Mouse (Mus musculus) retina, adult 2 months (tissue): ENCODE results near the gene Ccnd2.

Experiments used
- DNase-seq: peaks from one replicate; pipeline ENCODE4 v3.0.0-alpha.2; 2012; ENCODE audit warnings: low read depth, low spot score

Gene Ccnd2

DNA sequence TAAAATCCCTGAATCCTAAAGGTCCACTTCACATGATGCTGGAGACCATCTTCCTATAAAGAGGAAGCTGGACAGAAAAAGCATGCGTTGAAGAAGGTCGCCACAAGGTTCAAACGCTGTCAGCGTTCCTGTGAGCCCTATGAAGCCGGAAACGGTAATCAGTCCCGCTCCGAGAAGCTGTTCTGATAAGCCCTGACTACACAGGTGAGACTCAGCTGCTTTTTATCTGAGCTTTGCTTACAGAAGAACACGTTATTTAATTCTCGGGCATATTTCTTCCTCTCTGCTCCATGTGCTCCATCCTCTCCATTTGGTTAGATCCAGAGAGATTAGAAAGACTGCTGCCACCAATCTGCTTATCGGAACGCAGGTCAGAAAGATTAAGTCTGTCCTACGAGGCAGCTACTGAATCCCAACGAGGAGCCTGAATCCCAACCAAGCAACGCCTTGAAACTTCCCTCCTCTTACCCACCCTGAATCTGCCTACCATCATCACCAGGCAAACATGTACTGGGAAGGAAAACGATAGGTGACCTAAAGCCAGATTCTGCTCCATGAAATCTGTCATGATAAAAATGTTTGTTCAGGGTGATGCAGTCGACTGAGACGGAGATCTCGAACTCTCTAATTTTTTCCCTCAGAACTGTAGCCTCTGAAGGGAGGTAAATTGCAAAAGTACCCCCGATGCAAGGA, 43.5 kb downstream of the Ccnd2 start:
- peak; percentile 53 for DNase-seq

DNA sequence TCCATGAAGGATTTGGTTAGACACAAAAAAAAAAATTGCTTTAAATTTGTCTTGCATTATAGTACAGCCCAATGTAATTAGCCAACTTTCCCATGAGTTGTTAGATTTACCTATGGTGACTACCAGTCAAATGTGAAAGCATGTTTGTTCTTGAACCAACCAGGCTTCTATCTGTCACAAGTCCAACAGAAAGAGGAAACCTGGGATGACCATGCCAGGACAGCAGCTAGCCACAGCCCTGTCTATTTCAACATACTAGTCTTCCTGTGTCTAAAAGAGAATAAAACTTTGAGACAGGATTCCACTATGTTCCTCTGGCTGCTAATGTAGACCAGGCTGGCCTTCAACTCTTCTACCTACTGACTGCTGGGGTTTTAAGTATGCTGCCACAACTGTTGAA, 44.6 kb downstream of the Ccnd2 start:
- no peak for DNase-seq

DNA sequence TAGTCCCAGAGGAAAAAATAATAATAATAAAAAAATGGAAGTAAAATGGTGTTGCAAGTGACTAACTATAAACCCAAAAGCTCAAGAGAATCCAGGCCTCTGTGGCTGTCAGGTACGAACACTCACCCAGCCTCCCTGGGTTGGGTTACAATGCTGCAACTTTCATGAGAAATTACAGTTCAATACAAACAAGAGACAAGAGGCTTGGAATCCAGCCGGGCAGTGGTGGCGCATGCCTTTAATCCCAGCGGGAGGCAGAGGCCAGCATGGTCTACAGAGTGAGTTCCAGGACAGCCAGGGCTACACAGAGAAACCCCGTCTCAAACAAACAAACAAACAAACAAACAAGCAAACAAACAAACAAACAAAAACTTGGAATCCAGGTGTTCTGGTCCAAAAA, 45.3 kb downstream of the Ccnd2 start:
- DNase-seq = no peak

DNA sequence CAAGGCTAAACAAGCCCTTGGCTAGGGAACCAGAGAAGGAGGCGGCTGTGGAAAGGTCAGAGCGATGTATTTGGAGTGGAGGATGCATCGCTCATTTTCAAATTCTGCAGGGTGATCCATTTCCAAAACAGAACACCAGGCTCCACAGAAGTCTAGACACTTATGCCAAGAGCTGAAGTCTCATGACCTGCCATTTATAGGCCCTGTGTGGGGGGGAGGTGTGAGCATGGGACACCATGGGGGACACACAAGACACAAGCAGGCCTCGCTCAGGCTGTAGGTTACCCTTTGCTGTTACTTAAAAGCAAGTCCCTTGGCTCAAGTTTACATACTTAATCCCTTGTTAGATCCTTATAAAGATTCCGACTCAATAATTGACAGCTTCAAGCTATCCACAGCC, 45.8 kb downstream of the Ccnd2 start:
- no peak for DNase-seq

DNA sequence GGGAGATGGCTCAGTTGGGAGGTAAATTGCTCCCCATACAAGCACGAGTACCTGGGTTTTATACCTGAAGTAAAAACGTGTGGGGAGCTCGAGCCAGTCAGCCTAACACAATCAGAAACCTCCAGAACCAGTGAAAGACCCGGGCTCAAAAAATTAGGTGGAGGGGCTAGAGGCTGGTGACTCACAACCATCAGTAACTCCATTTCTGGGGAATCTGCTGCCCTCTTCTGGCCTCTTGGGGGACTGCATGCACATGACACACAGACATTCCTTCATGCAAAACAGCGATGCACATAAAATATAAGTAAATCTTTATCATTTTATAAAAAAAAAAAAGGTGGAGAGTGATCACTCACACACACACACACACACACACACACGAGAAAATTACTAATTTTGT, 46.9 kb downstream of the Ccnd2 start:
- DNase-seq = no peak

DNA sequence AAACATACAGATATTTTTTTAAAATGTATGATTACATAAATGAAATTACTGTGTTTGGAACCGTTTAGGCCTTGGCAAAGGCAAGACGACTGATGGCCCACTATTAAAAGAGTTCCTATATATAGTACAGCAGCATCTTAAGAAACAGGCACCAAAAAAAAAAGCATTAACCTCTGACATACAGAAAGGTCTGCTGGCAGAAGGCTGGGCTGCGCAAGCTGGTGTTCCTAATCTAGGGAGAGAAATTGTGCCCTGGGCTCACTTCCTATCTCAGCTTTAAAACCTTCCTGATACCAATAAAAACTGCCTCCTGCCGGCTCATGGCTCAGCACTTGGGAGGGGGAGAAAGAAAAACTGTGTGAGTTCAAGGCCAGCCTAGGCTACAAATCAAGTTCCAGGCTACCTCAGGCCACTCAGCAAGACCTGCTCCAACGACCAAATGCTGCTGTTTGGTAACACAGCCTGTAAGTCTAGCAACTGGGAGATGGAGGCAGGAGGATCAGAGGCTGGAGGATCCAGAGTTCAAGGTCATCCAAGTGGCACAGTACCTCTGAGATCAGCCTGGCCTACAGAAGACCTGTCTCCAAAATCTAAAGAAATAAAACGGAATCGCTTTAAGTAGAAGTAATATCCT, 47.5 kb downstream of the Ccnd2 start:
- no peak for DNase-seq

DNA sequence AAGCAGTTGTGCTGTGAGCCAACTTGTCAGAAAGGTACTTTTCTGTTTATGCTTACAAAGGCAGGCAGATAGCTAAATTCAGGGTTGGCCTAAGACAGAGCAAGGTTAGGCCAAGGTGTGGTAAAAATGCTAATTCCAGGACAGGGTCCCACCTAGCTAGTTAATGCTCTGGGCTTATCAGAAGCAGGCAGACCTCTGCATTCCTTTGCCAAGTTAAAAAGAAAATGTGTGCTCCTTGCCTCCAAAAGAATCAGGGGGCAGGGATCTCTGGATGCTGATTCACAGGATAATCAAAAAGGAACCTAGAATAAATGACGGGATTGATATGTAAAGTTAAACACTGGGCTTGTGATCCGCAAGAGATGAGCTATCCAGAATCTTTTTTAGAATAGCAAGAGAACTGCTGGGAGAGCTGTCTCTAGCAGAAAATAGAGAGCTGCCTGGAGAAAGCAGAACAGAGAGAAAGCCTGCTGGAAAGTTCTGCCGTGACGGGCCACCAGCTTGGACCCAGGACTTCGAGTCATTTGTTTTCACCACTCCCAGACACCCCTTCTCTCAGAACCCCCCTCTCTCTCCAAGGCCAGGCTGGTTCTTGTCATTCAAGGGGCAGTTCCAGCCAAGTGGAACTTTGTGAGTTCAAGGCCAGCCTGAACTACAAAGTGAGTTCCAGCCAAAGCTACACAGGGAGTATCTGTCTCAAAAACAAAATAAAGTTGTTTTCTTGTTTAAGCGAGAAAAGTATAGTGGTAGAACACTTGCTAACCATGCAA, 48.3 kb downstream of the Ccnd2 start:
- no peak for DNase-seq

DNA sequence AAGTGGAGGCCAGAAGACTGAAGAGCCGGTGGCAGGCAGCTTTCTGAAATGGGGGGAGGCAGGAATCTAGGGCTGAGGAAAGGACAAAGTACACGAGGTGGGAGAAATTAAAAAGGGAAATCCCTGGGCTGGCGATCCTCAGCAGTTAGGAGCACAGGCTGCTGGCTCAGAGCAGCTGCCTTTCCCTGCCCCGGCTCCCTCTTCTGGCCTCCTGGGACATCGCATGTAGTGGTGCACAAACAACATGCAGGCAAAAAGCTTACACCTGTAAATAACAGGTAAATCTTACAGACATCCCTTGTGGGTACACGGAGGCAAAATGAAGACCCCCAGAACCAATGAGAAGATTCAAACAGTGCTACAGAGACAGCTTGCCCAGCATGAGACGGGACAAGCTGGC, 57.4 kb downstream of the Ccnd2 start:
- no peak for DNase-seq

DNA sequence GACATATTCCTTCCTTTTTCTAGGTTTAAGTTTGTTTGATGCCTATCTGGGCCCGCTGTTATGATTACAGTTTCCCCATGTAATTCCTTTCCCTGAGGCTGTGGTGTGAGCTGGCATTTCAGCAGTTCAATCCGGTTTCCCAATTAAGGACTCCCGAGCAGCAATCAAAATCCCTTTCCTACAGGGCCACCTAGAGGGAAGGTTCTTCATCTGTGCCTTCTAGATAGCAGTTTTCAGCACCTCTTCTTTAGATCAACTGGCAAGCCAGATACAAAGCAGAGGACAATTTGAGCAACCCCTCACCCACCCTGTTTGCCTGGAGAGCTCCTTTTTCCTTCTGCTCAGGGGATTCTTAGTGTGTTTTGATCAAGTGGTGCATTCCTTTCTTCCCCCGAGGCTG, 65.3 kb downstream of the Ccnd2 start:
- no peak for DNase-seq

DNA sequence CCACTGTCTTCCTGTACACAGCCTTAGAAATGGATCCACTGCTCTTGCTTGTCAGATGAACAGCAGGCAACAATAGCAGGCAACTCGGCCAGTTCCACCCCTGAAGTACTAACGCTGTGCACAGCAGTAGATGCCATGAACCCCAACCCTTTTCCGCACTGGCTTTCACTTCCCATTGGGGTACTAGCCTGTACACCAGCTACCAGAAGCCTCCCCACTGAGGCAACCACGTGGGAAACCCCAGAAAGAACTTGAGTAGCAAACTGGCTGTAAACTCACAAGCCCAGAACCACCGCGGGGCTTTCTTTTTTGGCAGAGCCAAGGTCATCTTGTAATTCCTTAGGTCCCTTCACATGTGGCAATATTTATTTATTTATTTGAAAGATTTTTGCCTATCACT, 70.2 kb downstream of the Ccnd2 start:
- DNase-seq = no peak

DNA sequence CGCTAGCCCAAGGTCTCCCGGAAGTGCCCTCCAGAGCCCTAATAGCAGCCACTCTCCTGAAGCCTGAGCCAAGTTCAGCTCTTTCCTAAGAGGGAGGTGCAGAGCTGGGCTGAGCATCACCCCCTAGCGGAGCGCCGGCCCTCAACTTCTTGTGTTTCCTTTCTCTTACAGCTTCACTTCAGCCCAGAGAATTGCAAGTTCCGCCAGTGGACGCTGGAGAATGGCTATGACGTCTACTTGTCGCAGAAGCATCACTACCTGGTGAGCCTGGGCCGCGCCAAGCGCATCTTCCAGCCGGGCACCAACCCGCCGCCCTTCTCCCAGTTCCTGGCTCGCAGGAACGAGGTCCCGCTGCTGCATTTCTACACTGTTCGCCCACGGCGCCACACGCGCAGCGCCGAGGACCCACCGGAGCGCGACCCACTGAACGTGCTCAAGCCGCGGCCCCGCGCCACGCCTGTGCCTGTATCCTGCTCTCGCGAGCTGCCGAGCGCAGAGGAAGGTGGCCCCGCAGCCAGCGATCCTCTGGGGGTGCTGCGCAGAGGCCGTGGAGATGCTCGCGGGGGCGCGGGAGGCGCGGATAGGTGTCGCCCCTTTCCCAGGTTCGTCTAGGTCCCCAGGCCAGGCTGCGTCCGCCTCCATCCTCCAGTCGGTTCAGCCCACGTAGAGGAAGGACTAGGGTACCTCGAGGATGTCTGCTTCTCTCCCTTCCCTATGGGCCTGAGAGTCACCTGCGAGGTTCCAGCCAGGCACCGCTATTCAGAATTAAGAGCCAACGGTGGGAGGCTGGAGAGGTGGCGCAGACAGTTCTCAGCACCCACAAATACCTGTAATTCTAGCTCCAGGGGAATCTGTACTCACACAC, 71.9 kb downstream of the Ccnd2 start:
- no peak for DNase-seq
